Mouse (Mus musculus) embryo, embryonic 10.5 days (tissue): ENCODE measurements at regions not wholly inside any gene's neighbourhood (a gene's known extent, or its start where the extent isn't known, plus 50 kb on each side); places are given as distances from the start of the nearest gene placed in this dataset.

ENCODE experiments used
- DNase-seq: peaks from one replicate; pipeline ENCODE4 v3.0.0-alpha.2; 2015; ENCODE audit warnings: low spot score

DNA sequence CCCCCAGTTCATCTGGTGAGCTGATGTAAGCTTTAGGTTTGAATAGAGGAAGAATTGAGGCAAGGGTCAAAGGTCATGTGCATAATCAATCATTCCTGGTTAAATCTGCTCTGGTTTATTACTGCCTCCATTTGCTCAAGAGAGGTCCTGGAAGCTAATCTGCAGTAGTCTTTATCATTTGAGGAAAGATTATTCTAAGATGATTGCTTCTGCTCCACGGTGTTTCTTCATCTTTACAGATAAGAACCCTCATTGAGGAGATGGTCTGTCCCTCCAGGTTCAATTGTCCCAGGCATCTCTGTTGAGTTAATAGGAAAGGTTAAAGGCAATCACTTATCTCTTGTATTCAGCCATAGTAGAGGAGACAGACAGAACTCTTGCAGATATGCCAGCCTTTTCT lies 3557.5 kb upstream of the Gm6569 start:
- DNase-seq = peak; percentile 27

DNA sequence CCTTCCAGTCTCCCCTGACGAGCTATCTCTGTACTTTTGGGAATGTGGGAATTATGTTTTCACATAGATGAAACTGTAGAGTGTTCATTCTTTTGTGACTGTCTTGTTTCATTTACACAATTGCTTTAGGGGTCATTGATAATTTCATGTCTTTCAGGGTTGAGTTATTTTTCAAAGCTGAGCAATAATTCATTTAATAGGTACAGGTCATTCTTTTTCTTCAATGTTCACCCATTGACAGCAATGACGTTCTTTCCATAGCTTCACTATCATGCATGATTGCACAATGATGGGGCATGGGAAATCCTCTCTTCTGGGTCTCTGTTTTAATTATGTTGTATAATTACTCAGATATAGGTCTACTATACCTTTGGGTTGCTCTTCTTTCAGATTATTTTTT lies 3512.6 kb upstream of the Gm6569 start:
- DNase-seq = no peak

DNA sequence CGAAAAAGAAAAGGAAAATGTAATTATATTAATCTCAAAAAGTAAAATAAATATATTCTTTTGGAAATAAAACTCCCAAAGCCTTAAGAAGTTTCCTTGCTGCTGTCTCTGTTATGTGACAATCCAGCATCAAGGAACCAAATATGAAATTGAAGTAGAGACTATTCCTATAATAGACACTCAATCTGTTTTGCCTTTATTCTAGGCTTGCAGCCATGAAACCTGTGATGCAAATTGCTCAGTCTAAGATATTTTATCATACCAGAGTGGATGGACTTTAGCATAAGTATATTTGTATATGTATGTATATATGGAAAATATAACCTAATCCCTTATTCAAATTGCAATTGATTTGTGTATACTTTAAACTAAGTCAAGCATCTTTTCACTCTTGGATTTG lies 3495.1 kb upstream of the Gm6569 start:
- no peak for DNase-seq

DNA sequence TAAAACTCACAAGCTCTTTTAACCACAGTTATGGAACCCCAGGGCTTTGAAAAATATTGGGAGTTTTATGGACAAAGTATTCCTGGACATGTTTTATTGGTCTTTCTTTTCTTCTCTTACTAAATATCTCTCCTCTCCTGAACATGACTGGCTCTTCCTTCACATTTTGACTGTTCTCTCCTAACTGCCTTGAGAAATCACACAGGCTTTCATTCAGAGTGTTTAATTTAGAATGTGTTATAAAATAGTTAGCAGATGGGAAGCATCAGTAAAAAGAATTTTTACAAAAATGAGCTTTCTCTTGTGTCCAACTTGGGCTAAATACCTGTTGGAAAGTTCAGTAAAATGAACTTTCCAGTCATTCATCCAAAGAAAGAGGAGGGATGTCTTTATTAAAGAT lies 3493.0 kb upstream of the Gm6569 start:
- DNase-seq = no peak

DNA sequence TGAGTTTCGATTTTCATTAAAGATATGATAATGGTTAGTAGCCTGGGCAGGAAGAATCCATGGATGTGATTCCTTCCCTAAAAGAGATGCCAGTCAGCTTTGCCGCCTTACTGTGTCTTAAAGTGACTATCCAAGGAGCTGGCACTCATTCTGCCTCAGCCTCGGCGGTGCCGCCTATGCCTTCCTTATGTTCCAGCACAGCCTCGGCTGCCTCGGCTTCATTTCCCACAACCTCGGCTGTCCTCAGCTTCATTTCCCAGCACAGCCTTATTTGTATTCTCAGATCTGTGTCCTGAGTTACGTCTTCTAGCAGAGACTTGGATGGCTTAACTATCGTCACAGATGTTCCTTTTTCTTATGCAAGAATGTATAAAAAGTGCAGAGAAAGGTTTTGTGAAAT lies 3476.4 kb upstream of the Gm6569 start:
- DNase-seq = no peak

DNA sequence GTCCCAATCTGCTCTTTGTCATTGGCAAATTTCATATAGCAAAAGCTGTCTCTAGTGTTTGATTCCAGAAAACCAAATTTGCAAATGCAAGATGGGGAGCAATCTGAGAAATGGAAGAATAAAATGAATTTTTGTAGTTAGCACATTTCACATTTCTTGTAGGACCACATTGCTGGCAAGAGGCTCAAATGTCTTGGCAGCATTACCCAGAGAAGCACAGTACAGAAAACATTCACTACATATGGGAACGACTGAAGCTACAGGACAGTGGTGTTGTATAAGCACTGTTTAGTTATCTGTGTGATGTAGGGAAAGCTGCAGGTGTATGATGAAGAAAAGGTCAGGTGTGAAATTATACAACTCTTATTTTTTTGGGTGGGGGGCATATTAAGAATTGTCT lies 3449.7 kb upstream of the Gm6569 start:
- DNase-seq = no peak

DNA sequence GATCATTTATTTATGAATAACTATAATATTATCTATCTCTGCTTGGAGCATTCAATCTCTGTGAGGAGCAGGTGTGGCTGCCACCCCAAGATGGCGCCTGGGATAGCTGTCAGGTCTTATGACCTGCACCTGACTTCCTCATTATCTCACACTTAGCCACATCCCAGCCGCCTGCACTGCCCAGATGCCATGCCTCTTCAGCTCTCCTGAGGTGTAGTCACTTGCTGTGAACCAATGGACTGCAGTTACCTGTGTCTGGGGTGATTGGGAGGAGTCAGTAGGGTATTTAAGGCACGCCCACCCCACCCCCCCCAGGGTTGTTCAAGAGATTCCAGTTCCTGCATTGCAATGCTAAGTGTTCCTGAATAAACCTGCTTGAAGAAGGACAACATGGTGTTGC lies 3418.1 kb upstream of the Gm6569 start:
- DNase-seq = no peak

DNA sequence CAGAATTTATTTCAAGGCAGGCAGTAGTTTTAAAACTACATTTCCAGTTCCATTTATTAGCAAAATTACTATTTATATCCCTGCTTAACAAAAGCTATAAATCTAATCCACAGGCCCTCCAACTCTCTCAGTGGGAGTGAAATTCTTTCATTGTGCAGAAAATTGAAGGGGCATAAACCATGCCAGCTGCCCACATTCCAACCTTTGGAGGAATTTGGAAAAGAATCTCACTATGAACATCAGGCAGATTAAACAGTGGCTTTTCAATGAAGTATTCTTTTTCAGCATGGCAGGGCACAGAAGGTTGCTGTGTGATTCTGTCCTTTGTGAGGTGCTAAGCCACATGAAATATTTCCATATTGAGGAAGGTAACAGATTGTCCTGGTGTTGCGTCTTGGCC lies 3408.8 kb upstream of the Gm6569 start:
- DNase-seq = peak; percentile 1
